Mouse (Mus musculus) liver, embryonic 16.5 days (tissue): ENCODE data around the gene Duoxa1. TPM values are rescaled to one million over a fixed set of nuclear protein-coding genes. Genes with fewer than 3 reads are reported as not detected.

Experiments
- ATAC-seq: fragments of 200-750 bp; cut with Nextera tagmentation; 2 replicates; pipeline ENCODE4 v1.8.0; 2017; ENCODE audit warnings: low read depth, mild to moderate bottlenecking, moderate number of reproducible peaks, moderate library complexity
- H3K27ac ChIP-seq: fragments of 300-500 bp; sonication (generic); 2 replicates; pipeline ENCODE4 v1.5.1; 2014; ENCODE audit warnings: mild to moderate bottlenecking, low read length
- H3K27me3 ChIP-seq: fragments of 300-500 bp; sonication (generic); 2 replicates; pipeline ENCODE4 v1.6.1; 2014; ENCODE audit warnings: low read depth, low read length, mixed read lengths; ENCODE audit not compliant: control insufficient read depth, insufficient read depth
- H3K36me3 ChIP-seq: fragments of 300-500 bp; sonication (generic); 2 replicates; pipeline ENCODE4 v1.6.1; 2014; ENCODE audit warnings: mild to moderate bottlenecking; ENCODE audit not compliant: control insufficient read depth, insufficient read depth
- H3K4me1 ChIP-seq: fragments of 300-500 bp; sonication (generic); 2 replicates; pipeline ENCODE4 v1.6.1; 2014; ENCODE audit warnings: low read depth, low read length, mixed read lengths; ENCODE audit not compliant: control insufficient read depth
- H3K4me2 ChIP-seq: fragments of 300-500 bp; sonication (generic); 2 replicates; pipeline ENCODE4 v1.6.1; 2014; ENCODE audit warnings: low read depth, low read length, mixed read lengths
- H3K4me3 ChIP-seq: fragments of 300-500 bp; sonication (generic); 2 replicates; pipeline ENCODE4 v1.5.1; 2014; ENCODE audit warnings: low read depth, mild to moderate bottlenecking, low read length
- H3K9ac ChIP-seq: fragments of 300-500 bp; sonication (generic); 2 replicates; pipeline ENCODE4 v1.6.1; 2014; ENCODE audit warnings: low read depth, low read length
- H3K9me3 ChIP-seq: fragments of 300-500 bp; sonication (generic); replicated peaks from 2 replicates; pipeline ENCODE4 v1.6.1; 2016; ENCODE audit warnings: low read length; ENCODE audit not compliant: control insufficient read depth
- WGBS: fragments of 180-500 bp; shearing (Covaris S2); extraction: QIAGEN DNeasy Blood & Tissue Kit; methylation state at CpG from one replicate; pipeline ENCODE4 v1.1.7; 2014; ENCODE audit not compliant: insufficient replicate concordance; 5-methylcytosine and 5-hydroxymethylcytosine counted together
- polyA plus RNA-seq: library from polyadenylated mRNA; unstranded; fragments of >200 nt; fragmentation: Nextera tagmentation; extraction: Ambion mirVana; gene quantifications from 2 replicates; pipeline ENCODE4 v1.2.1, GENCODE M21; 2015

Duoxa1 gene
- polyA plus RNA-seq, 1 experiment from 2014 or later = not detected

DNA sequence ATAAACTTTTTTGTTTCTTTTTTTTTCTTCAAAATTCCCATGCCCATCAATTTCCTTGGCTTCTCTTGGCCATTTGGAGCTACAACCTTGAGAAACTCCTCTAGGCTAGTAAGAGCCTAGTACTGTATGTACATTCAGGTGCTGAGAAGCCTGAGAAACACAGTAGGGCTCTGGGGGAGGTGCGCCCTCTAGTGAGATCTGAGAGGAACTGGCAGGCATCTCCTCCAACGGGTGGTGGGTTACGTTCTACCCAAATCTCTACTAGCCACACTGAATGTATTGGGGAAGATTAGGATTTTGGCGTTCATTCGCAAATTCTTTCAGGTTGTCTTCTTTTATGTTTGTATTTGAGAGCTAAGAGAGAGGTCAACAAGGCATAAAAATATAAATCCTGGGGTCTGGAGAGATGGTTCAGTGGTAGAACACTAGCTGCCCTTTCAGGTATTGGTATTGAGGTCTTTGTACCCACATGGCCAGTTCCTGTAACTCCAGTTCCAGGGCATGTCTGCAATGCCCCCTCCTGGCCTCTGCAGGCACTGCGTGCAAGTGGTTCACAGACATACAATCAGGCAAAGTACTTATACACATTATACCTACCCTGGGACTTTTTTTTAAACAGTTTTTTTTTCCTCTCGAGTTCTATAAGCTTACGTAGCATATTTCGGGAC lies 10.8 kb downstream of the Duoxa1 start:
- Histone ChIP-seq H3K4me3 (no peak overlapping the region), H3K27me3 (peaks cover 67% of the 10 kb centered on the region), H3K27ac (no peak overlapping the region), H3K4me2 (no peak overlapping the region), H3K4me1 (peaks cover 11% of the 10 kb centered on the region), H3K9ac (no peak overlapping the region), H3K36me3 (no peaks in the 10 kb centered on the region), H3K9me3 (no peaks in the 10 kb centered on the region)
- 6% methylated on average over 9 of the region's 9 CpGs for WGBS
- peak; percentile 50 for ATAC-seq

DNA sequence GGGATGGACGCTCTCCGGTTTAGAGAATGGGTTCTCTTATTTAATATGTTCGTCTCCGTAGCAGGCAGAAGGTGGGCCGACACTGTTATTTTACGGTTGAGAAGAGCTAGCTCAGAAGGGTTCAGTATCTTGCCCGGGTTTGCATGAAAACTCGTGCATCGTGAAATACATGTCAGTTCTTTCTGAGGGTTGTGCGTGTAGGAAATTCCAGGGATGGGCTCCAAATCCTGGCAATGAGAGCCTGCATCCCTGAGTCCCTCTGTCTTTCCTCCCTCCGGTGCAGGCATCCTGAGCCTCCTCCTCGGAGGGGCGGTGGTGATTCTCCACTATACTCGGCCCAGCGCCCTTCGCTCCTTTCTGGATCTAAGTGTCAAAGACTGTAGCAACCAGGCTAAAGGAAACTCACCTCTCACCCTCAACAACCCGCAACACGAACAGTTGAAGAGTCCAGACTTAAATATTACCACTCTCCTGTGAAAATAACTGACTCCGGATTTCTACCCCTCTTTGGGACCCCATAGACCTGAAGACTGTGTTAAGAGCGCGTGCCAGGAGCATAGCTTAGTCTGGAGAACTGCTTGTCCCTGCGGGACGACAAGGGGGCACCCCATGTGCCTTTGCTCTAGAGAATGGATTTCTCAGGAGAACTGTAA lies 11.5 kb downstream of the Duoxa1 start:
- Histone ChIP-seq H3K27ac (no peak overlapping the region), H3K9me3 (no peaks in the 10 kb centered on the region), H3K27me3 (peaks cover 70% of the 10 kb centered on the region), H3K9ac (no peak overlapping the region), H3K4me2 (peak overlapping the region; percentile 41), H3K4me1 (peaks cover 11% of the 10 kb centered on the region), H3K36me3 (no peaks in the 10 kb centered on the region), H3K4me3 (peak overlapping the region; percentile 34)
- no peak for ATAC-seq
- 10% methylated on average over 23 of the region's 23 CpGs for WGBS

DNA sequence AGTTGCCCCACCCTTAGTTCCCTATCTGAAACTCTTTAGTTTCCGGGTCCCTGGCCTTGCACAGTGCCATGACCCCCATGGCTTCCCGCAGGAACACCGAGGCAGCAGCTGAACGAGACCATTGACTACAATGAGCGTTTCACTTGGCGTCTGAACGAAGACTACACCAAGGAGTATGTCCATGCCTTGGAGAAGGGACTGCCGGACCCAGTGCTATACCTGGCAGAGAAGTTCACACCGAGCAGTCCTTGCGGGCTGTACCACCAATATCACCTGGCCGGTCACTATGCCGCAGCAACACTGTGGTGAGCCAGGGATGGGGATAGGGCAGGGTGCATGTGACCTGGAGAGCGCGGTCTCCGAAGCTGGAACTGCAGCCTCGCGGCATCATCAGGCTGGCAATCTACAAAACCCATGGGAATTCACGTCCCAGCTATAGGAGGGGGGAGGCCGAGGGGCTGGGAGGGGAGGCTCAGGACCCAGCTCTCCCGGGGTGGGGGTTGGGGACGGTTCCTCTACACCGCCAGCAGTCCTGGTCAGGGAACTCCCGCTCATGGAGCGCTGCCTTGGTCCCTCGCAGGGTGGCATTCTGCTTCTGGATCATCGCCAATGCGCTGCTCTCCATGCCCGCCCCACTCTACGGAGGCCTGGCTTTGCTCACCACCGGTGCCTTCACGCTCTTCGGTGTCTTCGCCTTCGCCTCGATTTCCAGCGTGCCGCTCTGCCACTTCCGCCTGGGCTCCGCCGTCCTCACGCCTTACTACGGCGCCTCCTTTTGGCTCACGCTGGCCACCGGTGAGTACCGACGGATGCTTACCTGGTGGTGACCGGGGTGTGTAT lies 12.2 kb downstream of the Duoxa1 start:
- Histone ChIP-seq H3K27ac (no peak overlapping the region), H3K4me1 (peaks cover 11% of the 10 kb centered on the region), H3K4me2 (peak overlapping the region; percentile 41), H3K9me3 (no peaks in the 10 kb centered on the region), H3K27me3 (peaks cover 69% of the 10 kb centered on the region), H3K9ac (no peak overlapping the region), H3K36me3 (no peaks in the 10 kb centered on the region), H3K4me3 (peak overlapping the region; percentile 34)
- 1% methylated on average over 48 of the region's 48 CpGs for WGBS
- ATAC-seq = no peak

DNA sequence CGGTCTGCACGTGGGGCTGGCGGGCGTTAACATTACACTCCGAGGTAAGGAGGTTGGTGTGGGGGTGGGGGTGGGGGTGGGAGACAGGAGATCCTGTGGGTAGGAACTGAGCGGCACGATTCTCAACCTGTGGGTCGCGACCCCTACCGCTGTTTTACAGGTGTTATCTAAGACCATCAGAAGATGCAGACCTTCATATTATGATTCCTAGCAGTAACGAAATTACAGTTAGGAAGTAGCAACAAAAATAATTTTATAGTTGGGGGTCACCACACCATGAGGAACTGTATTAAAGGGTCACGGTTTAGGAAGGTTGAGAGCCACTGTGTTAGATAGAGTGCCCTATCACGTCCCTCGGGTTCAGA lies 12.9 kb downstream of the Duoxa1 start:
- H3K36me3 ChIP-seq = no peaks in the 10 kb centered on the region
- H3K4me2 ChIP-seq = no peak overlapping the region
- no peak overlapping the region for H3K27ac ChIP-seq
- peaks cover 11% of the 10 kb centered on the region for H3K4me1 ChIP-seq
- H3K4me3 ChIP-seq = no peak overlapping the region; the same call in 1 of the 2 replicates
- 5% methylated on average over 14 of the region's 14 CpGs for WGBS
- no peaks in the 10 kb centered on the region for H3K9me3 ChIP-seq
- no peak for ATAC-seq
- H3K27me3 ChIP-seq = peaks cover 74% of the 10 kb centered on the region
- H3K9ac ChIP-seq = no peak overlapping the region

DNA sequence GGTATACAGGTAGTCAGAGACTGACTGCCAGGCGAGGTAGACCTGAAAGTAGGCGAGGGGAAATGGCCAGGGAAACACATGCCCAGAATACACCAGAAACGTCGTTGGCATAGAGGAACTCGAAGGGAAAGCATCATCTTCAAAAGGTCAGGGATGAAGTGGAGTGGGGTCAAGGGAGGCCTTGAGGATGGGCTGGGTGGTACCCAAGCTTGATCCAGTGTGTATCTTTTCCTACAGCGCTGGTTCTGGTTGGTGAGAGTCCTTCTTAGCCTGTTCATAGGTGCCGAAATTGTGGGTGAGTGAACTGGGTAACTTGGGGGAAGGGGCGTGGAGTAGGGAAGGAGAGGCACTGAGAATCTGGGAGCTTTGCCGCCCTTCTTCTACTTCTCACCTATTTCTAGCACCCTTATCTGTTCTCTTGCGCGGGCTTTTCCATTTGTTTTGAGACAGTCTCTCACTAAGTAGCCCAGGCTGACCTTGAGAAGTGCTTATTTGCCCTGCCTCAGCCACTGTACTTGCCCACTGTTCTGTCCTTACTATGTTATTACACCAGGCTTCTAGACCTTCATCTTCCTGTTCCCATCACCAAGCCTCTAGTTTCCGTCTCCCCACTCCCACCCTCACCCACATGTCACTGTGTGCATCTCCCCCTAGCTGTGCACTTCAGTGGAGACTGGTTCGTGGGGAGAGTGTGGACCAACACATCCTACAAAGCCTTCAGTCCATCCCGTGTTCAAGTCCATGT lies 13.4 kb downstream of the Duoxa1 start:
- H3K9me3 ChIP-seq = no peaks in the 10 kb centered on the region
- no peak for ATAC-seq
- no peaks in the 10 kb centered on the region for H3K36me3 ChIP-seq
- H3K4me3 ChIP-seq = no peak overlapping the region
- peaks cover 79% of the 10 kb centered on the region for H3K27me3 ChIP-seq
- H3K4me1 ChIP-seq = peaks cover 11% of the 10 kb centered on the region
- 9% methylated on average over 14 of the region's 14 CpGs for WGBS
- no peak overlapping the region for H3K9ac ChIP-seq
- no peak overlapping the region for H3K27ac ChIP-seq
- H3K4me2 ChIP-seq = no peak overlapping the region

DNA sequence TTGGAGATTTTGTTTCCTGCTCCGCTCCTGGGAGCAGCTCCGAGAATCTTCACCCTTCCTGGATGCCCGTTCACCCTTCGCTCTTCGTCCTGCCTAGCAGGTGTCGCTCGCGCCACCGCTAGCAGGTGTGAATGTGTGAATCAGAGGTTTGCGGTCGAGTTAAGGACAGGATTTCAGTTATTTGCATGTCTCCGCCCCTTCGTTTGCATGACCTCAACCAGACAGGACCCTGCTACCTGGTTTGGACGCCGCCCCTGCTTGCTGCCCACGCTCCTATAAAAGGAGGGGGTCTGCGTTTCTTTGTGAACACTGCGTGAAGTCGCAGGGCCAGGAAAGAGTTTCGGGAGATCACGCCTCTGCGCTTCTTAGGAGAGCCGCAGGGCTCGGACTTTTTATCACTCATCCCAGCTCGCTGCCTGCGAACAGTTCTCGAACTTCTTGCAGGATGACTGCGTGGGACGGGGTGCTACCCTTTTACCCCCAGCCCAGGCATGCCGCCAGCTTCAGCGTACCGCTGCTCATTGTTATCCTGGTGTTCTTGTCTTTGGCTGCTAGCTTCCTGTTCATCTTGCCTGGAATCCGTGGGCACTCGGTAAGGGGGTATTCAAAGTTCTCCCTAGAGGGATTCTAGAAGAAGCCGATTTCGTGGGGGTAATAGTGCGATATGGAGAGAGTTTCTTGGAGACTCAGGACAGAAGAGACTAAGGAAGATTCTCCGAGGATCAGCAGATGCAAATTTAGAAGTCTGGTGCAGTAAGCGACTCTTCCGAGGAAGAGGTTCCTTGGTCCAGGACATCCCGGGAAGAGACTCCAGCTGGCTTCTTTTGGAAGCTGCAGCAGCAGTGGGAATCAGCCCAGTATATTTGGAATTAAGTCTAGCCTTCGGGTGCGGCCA lies 14.7 kb downstream of the Duoxa1 start, which contains the start of gene Duoxa2:
Gene Duoxa2, plus strand, starts transcription at position 305 of the 895 bp plus-strand sequence.
- Histone ChIP-seq H3K27ac (no peak within 1 kb of the TSS), H3K4me1 (peaks cover 11% of the 10 kb centered on the region), H3K4me2 (peak within 1 kb of the TSS; percentile 41; the same call in 1 of the 2 replicates), H3K27me3 (peaks cover 92% of the 10 kb centered on the region), H3K9me3 (no peaks in the 10 kb centered on the region), H3K9ac (no peak within 1 kb of the TSS), H3K4me3 (peak within 1 kb of the TSS; percentile 37), H3K36me3 (no peaks in the 10 kb centered on the region)
- no peak for ATAC-seq
- WGBS = 2% methylated on average over 43 of the region's 43 CpGs

DNA sequence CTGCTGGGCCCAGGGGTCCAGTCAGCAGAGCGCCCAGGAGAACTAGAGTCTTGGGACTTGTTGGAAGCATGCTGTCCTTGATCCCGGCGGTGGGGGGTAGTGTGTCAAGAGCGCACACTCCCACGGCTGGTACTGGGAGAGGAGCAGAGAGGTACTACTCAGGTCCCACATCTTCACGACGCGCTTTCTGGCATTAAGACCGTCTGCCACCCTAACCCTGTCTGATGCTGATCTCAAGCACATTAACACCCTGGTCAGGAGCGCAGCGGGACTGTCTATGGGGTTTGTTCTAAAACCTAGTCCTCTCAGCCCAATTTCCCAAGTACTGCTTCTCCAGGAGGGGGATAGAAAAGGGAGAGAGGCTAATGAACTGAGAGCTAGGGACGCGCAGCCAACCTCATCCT lies 15.4 kb downstream of the Duoxa1 start, which contains the start of gene Duox2:
Gene Duox2, minus strand, starts transcription at position 354 of the 404 bp plus-strand sequence.
- Histone ChIP-seq H3K4me3 (peak within 1 kb of the TSS; percentile 37), H3K4me2 (peak within 1 kb of the TSS; percentile 41; the same call in 1 of the 2 replicates), H3K36me3 (no peaks in the 10 kb centered on the region), H3K9ac (no peak within 1 kb of the TSS), H3K27ac (no peak within 1 kb of the TSS), H3K9me3 (no peaks in the 10 kb centered on the region), H3K27me3 (peaks cover 93% of the 10 kb centered on the region), H3K4me1 (peaks cover 11% of the 10 kb centered on the region)
- 9% methylated on average over 13 of the region's 13 CpGs for WGBS
- no peak for ATAC-seq
